Mouse (Mus musculus) forelimb bud, embryonic 11.5 days (tissue): ENCODE results near the gene Creb5.

Source experiments
- DNase-seq: peaks from one replicate; pipeline ENCODE4 v3.0.0-alpha.2; 2012; ENCODE audit warnings: low read depth, low spot score

Gene Creb5

GRCm38 (mm10) chr6:53429891-53430290 lies 142.8 kb downstream of the Creb5 start:
- DNase-seq = no peak

GRCm38 (mm10) chr6:53445862-53446460 lies 158.9 kb downstream of the Creb5 start:
- no peak for DNase-seq

DNA sequence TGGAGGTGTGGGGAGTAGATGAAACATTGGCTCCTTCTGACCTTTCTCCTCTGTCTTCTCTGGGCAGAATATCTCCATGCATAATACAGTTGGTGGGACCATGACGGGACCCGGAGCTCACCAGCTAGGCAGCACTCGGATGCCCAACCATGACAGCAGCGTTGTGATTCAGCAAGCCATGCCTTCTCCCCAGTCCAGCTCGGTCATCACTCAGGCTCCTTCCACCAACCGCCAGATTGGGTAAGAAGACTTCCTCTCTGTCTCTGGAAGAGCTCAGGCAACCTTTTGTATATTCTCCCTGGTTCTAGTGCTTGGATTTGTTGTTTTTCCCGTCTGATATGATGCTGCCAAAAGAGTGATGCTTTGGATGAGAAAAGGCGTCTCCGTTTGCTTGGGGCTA lies 160.4 kb downstream of the Creb5 start:
- DNase-seq = no peak

- DNase-seq = no peak
Measured at GRCm38 (mm10) chr6:53448317-53448870, 161.3 kb downstream of the Creb5 start.

DNA sequence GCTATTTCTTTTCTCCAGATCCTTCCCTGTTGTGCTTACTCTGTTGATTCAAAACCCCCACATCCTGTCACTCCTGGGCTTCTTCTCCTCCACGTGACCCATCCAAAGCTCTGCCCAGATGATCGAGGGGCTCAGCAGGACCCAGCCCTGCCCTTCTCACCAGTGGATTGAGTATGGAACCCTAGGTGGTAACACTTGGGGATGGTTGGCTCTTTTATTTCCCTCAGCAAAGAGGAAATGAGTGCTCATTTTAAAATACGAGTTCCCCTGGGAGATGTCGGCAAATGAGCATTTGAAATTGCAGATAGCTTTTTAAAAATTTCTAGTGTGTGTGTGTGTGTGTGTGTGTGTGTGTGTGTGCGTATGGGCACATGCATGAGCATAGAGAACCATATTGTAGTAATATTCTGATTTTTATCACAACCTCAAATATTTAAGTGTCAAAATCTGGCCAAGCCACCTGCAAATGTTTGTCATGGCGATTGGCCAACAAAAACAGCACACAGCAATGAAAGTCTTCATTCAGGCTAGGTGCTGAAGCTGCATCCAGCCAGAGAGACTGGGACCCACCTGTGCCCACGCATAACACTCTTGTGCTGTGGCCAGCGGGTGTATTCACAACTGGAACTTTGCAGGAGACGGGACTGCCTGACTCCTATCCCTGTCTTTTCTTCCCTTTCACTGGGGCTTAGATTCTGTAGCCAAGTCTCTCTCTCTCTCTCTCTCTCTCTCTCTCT lies 162.5 kb downstream of the Creb5 start:
- no peak for DNase-seq

DNA sequence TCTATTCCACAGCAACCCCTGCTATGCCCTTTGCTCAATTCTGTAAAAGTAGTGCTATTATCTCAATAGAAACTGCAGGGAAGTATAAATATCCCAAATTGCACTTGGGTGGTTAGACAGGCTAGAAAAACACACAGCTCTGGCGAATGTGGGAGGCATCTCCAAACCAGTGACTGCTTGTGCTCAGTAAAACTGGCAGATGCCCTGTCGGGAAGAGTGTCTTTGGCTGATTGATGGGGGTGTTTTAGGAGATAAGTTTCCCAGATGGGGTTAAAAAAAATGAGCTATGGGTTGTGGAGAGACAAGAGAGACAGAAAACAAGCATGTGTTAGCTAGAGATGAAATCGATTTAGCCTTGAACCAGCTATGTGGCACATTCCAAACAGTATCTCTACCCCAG lies 163.4 kb downstream of the Creb5 start:
- no peak for DNase-seq

DNA sequence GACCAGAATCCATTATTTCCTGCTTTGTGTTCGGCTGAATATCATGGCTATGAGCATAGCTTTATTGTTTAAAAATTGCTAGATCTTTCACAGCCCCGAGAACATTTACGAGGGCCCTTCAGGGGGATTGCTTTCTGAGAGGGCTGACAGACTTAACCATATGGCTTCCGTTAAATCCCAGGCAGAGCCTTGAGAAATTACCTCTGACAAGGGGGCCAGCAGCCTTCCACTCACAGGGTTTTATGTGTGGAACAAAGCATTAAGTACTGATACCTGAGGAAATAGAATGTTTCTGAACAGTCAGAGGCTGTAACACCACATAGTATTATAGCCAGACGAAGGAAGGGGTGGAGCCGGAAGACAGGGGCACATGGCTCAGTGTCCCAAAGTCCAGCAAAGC lies 165.2 kb downstream of the Creb5 start:
- peak; percentile 67 for DNase-seq

GRCm38 (mm10) chr6:53455442-53455841 lies 168.4 kb downstream of the Creb5 start:
- no peak for DNase-seq

DNA sequence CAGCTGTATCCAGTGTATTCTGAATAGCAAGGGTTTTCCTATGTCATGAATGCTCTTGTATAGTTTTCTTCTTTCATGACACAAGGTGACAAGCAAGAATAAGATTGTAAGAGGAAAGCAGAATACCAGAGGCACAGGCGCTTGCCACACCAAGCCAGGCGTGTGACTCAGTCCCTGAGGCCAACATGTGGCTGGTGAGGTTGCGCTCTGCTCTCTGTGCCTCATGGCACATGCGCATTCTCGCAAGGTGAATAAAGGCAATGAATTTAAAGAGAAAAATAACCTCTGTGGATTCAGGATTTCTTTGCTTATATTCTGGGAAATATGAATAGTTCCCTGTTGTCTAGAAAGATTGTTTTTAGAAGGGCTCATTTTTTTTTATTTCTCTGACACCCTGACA lies 169.0 kb downstream of the Creb5 start:
- no peak for DNase-seq

- DNase-seq = no peak
Measured at GRCm38 (mm10) chr6:53459995-53460747, 173.1 kb downstream of the Creb5 start.

GRCm38 (mm10) chr6:53461056-53461455 lies 174.0 kb downstream of the Creb5 start:
- DNase-seq = no peak

GRCm38 (mm10) chr6:53461775-53462770 lies 175.0 kb downstream of the Creb5 start:
- DNase-seq = no peak

GRCm38 (mm10) chr6:53462802-53463201 lies 175.7 kb downstream of the Creb5 start:
- DNase-seq = no peak

- DNase-seq = no peak
Measured at GRCm38 (mm10) chr6:53463261-53463813, 176.3 kb downstream of the Creb5 start.

GRCm38 (mm10) chr6:53469204-53469603 lies 182.1 kb downstream of the Creb5 start:
- peak; percentile 75 for DNase-seq

DNA sequence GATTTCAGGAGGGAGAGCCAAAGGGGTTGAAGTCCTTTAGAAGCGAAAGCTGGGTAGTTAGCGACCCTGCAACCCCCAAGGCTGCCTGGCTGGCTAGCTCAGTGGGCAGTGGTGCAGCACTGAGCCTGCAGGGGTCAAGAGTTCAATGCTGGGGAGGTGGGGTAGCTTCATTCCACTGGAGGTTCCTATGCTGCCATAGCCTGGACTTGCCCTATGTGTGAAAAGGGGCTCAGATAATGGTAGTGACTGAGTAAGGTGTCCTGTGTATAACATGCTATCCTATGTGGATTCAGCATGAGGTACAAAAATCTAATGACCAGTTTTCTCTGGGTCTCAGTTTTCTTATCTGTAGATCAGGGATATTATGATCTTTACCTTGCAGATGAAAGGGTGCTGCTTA lies 182.6 kb downstream of the Creb5 start:
- no peak for DNase-seq

DNA sequence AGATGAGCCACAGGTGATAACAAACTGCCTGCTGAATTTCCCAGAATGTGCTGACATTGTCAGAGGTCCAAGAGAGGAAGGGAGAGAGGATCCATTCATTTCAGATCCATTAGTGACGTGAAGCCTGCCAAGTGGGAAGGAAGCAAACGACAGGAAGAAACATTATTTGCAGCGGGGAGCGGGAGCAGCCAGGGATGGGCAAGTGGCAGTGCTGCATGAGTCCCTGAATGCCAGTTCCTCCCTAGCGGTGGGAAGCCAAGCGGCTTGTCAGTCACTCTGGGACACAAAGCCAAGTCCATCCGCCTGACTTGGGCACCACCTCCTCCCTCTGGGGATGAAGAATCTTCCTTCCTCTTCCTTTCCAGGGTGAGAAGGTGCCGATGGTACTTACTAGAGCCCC lies 183.5 kb downstream of the Creb5 start:
- no peak for DNase-seq

GRCm38 (mm10) chr6:53470999-53471591 lies 184.0 kb downstream of the Creb5 start:
- DNase-seq = no peak

DNA sequence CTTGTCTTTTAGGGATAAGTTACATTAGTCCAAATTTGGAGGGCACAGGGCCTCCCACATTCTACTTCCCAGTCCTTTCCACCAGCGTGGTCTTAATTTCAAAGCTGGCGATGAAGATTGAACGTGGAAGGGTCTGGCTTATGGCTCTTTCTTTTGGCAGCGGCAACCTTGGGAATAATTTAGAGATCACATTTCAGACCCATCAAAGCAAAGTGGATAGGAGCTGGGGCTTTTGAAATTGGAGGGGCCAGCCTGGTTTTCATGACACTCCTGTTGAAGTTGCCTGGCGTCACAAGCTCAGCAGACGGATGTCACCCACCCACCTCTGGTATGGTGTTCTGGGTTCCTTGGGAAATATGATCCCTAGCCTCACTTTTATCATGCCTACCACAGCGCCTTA lies 185.7 kb downstream of the Creb5 start:
- no peak for DNase-seq

DNA sequence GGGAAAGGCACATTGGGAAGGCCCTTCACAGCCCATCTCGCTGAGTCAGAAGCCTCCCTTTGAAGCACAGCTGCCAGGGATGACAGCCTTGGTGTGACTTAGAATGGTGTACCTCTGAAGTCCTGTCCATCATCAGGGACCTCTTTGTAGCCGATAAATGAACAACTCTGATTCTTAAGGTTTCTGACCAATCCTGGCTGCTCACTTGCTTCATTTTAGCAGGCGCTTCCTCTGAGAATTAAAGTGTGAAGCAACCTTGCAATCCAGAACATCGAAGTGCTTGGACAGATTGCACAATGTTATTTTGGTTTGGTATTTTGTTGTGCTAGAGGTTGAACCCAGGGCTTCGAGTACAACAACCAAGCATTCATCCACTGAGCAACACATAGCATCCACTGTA lies 190.4 kb downstream of the Creb5 start:
- DNase-seq = no peak

DNA sequence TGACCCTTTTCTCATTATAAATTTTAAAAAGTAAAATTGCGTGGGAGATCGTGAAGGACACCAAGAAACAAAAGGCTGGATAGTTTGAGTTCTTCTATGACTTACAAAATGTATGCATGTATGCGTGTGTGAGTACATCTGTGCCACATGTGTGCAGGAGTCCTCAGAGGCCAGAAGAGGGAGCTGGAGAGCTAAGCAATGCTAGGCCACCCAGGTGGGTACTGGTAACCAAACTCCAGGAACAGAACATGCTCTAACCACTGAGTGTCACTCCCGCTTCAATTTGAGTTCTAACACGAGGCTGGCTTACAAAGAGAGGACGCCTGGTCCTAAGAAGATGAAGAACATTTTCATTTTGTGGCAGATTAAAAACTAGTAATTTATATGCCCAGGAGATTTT lies 203.8 kb downstream of the Creb5 start:
- DNase-seq = no peak
